Mouse (Mus musculus) liver, embryonic 11.5 days (tissue): ENCODE results near the gene Gm15013. TPM values are rescaled to one million over a fixed set of nuclear protein-coding genes. Genes with fewer than 3 reads are reported as not detected.

ENCODE experiments used
- ATAC-seq: fragments of 200-750 bp; cut with Nextera tagmentation; replicated peaks from 2 replicates; pipeline ENCODE4 v1.8.0; 2017; ENCODE audit warnings: moderate number of reproducible peaks, mild to moderate bottlenecking, moderate TSS enrichment, moderate library complexity; ENCODE audit not compliant: low FRiP score
- DNase-seq: peaks from one replicate; pipeline ENCODE4 v3.0.0-alpha.2; 2017; ENCODE audit warnings: low spot score
- H3K27ac ChIP-seq: fragments of 300-500 bp; sonication (generic); 2 replicates; pipeline ENCODE4 v1.5.1; 2014; ENCODE audit warnings: mild to moderate bottlenecking, low read depth, low read length, control low read depth
- H3K27me3 ChIP-seq: fragments of 300-500 bp; sonication (generic); replicated peaks from 2 replicates; pipeline ENCODE4 v1.6.1; 2014; ENCODE audit warnings: low read length, mixed read lengths; ENCODE audit not compliant: control insufficient read depth, insufficient read depth
- H3K36me3 ChIP-seq: fragments of 300-500 bp; sonication (generic); 2 replicates; pipeline ENCODE4 v1.6.1; 2014; ENCODE audit warnings: mild to moderate bottlenecking, low read length, moderate library complexity, mixed read lengths; ENCODE audit not compliant: control insufficient read depth, insufficient read depth
- H3K4me1 ChIP-seq: fragments of 300-500 bp; sonication (generic); replicated peaks from 2 replicates; pipeline ENCODE4 v1.6.1; 2014; ENCODE audit warnings: low read length, mixed read lengths; ENCODE audit not compliant: control insufficient read depth, insufficient read depth
- H3K4me2 ChIP-seq: fragments of 300-500 bp; sonication (generic); 2 replicates; pipeline ENCODE4 v1.6.1; 2014; ENCODE audit warnings: mild to moderate bottlenecking, control low read depth, moderate library complexity
- H3K4me3 ChIP-seq: fragments of 300-500 bp; sonication (generic); 2 replicates; pipeline ENCODE4 v1.5.1; 2014; ENCODE audit warnings: low read depth, low read length, control low read depth
- H3K9ac ChIP-seq: fragments of 300-500 bp; sonication (generic); 2 replicates; pipeline ENCODE4 v1.6.1; 2014; ENCODE audit warnings: low read depth, low read length, control low read depth
- H3K9me3 ChIP-seq: fragments of 300-500 bp; sonication (generic); 2 replicates; pipeline ENCODE4 v1.6.1; 2016; ENCODE audit warnings: low read length, inconsistent platforms, mixed read lengths; ENCODE audit not compliant: control insufficient read depth
- WGBS: fragments of 180-500 bp; shearing (Covaris S2); extraction: QIAGEN DNeasy Blood & Tissue Kit; methylation state at CpG from one replicate; pipeline ENCODE4 v1.1.7; 2014; 5-methylcytosine and 5-hydroxymethylcytosine counted together
- polyA plus RNA-seq: library from polyadenylated mRNA; unstranded; fragments of >200 nt; fragmentation: Nextera tagmentation; extraction: Ambion mirVana; gene quantifications from 2 replicates; pipeline ENCODE4 v1.2.1, GENCODE M21; 2014

Gm15013 gene
- polyA plus RNA-seq, 1 experiment from 2014 or later, result not detected

DNA sequence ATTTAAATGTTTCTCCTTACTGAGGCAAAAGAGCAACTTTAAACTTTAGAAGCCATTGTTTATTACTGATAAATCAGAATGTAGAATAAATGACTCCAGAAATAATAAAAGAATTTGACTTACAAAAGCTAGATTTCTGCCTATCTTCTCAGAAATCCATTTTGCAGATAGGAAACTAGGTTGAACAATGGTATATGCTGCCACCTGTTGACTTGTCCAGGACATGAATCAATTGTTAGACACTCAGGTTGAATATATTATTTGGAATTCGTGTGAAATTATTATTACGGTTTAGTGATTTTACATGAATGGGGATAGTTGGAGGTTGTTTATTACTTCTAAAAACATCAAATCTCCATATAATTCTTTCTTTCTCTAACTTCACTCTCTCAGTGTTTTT lies 48.5 kb downstream of the Gm15013 start:
- H3K9ac ChIP-seq, result no peak overlapping the region
- no peak overlapping the region for H3K27ac ChIP-seq
- no peaks in the 10 kb centered on the region for H3K9me3 ChIP-seq
- H3K4me1 ChIP-seq, result no peaks in the 10 kb centered on the region
- no peak overlapping the region for H3K4me3 ChIP-seq
- DNase-seq, result no peak
- no peak for ATAC-seq
- WGBS, result 87% methylated on average over 2 of the region's 2 CpGs
- no peak overlapping the region for H3K4me2 ChIP-seq
- no peaks in the 10 kb centered on the region for H3K27me3 ChIP-seq
- H3K36me3 ChIP-seq, result no peaks in the 10 kb centered on the region

Other genes with a start within 250 kb of the Gm15013 start
- 3.0 and 4.6 TPM in 2 replicates for gene D330045A20Rik, start 234.1 kb downstream of the Gm15013 start, polyA plus RNA-seq
- gene Rnf128, start 151.2 kb downstream of the Gm15013 start, polyA plus RNA-seq, result 52.9 and 57.4 TPM in 2 replicates
- 0.53 and 0.70 TPM in 2 replicates for gene Tbc1d8b, start 29.5 kb downstream of the Gm15013 start, polyA plus RNA-seq
- not detected in 2 replicates for gene Ripply1, start 67.9 kb upstream of the Gm15013 start, polyA plus RNA-seq
- 0.11 and 0.23 TPM in 2 replicates for gene Cldn2, start 86.3 kb upstream of the Gm15013 start, polyA plus RNA-seq
- 17.9 and 19.6 TPM in 2 replicates for gene Morc4, start 157.2 kb upstream of the Gm15013 start, polyA plus RNA-seq